Mouse (Mus musculus): ENCODE results near the gene Gm8271. TPM values are rescaled to one million over a fixed set of nuclear protein-coding genes. Genes with fewer than 3 reads are reported as not detected.
"Not testable (repeated sequence)": the region's sequence is repeated elsewhere in the genome, so short reads cannot be mapped to it uniquely, and the experiment has no call there.

Gene Gm8271
- polyA plus RNA-seq (2016; fragmentation: Nextera tagmentation; extraction: Ambion mirVana), result not detected in 2 replicates

DNA sequence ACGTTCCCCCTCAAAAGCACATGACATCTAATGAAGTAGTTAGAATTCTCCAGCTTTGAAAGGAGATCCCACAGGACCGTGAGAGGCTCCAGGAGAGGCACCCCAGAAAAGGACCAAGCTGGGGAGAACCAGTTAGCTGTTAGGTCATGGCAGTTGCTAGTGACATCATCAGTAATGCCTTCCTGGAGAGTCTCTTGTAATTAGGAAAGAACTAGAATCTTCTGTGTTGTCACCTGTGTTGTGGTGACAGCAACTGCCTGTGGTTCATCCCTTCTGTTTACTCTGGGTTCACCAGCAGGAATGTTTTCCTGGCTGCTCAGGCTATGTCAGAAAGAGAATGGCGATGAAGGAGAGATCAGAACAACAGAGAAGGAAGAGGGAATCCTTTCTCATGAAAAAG, at the start of gene Gm8271:
Gene Gm8271 (plus strand): TSS at position 301 of the 400 bp plus-strand sequence.
- H3K4me2 ChIP-seq; H3K4me1 ChIP-seq (replicated peaks); H3K27me3 ChIP-seq (replicated peaks); H3K4me3 ChIP-seq; H3K9me3 ChIP-seq (replicated peaks); ATAC-seq (ENCODE audit: insufficient number of reproducible peaks, low FRiP score); H3K36me3 ChIP-seq; H3K27ac ChIP-seq (ENCODE audit: poor library complexity, severe bottlenecking); H3K9ac ChIP-seq: not testable (repeated sequence)
- WGBS, result no CpG with 5 or more reads among the region's 3 CpGs

DNA sequence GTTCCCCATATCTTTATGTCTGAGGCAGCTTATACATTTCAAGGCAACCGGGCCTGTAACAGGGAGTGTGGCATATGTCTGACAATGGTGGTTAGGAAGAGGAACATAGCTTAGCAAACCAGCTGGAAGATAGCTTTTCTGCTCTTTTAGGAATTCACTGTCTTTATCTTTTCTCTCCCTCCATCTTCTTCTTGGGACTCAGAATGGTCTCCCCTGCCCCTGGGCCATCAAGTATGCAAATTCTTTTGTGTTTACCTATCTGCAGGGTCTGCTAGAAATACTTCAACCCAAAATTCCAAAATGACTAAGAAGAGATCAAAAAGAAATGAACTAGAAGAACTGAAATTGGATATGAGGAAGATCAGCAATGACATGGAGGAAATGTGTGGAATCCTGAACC, 21.4 kb upstream of the Gm8271 start, which contains the start of gene Gm3317:
Gene Gm3317 (plus strand): TSS at position 301 of the 400 bp plus-strand sequence.
- not testable (repeated sequence) for H3K36me3 ChIP-seq; H3K4me2 ChIP-seq; ATAC-seq (ENCODE audit: insufficient number of reproducible peaks, low FRiP score); H3K27me3 ChIP-seq (replicated peaks); H3K9ac ChIP-seq; H3K9me3 ChIP-seq (replicated peaks); H3K4me1 ChIP-seq (replicated peaks); H3K4me3 ChIP-seq; H3K27ac ChIP-seq (ENCODE audit: poor library complexity, severe bottlenecking)
- no CpG with 5 or more reads among the region's 1 CpGs for whole genome bisulfite sequencing

Other genes with a start within 250 kb of the Gm8271 start
- 0.30 TPM in 1 of 2 replicates, not detected in the other for gene Gm8297, start 201.9 kb upstream of the Gm8271 start, polyA plus RNA-seq (2016; fragmentation: Nextera tagmentation; extraction: Ambion mirVana)
- not detected in 2 replicates for gene Gm3298, start 169.9 kb upstream of the Gm8271 start, polyA plus RNA-seq (2016; fragmentation: Nextera tagmentation; extraction: Ambion mirVana)
- gene 4930555G01Rik, start 135.2 kb upstream of the Gm8271 start, polyA plus RNA-seq (2016; fragmentation: Nextera tagmentation; extraction: Ambion mirVana), result not detected in 2 replicates
- 3.4 and 3.7 TPM in 2 replicates for gene Gm8281, start 114.8 kb upstream of the Gm8271 start, polyA plus RNA-seq (2016; fragmentation: Nextera tagmentation; extraction: Ambion mirVana)
- gene Gm8279, start 54.3 kb upstream of the Gm8271 start, polyA plus RNA-seq (2016; fragmentation: Nextera tagmentation; extraction: Ambion mirVana), result 0.18 TPM in 1 of 2 replicates, not detected in the other
- not detected in 2 replicates for gene Gm3317, start 21.3 kb upstream of the Gm8271 start, polyA plus RNA-seq (2016; fragmentation: Nextera tagmentation; extraction: Ambion mirVana)
- not detected in 2 replicates for gene Gm3526, start 74.8 kb downstream of the Gm8271 start, polyA plus RNA-seq (2016; fragmentation: Nextera tagmentation; extraction: Ambion mirVana)
- gene Gm3542, start 149.1 kb downstream of the Gm8271 start, polyA plus RNA-seq (2016; fragmentation: Nextera tagmentation; extraction: Ambion mirVana), result not detected in 2 replicates
- 0.13 TPM in 2 replicates for gene Gm3500, start 203.3 kb downstream of the Gm8271 start, polyA plus RNA-seq (2016; fragmentation: Nextera tagmentation; extraction: Ambion mirVana)